Mouse (Mus musculus) cerebellum, adult 9-11 months (tissue): ENCODE results near the gene Nedd9.

Experiments
- DNase-seq: peaks from one replicate; pipeline ENCODE4 v3.0.0; 2022

Gene Nedd9

GRCm38 (mm10) chr13:41408374-41408952, 78.7 kb downstream of the Nedd9 start:
- DNase-seq: no peak

- DNase-seq: no peak
These were observed 82.2 kb downstream of the Nedd9 start for GRCm38 (mm10) chr13:41405009-41405408.

GRCm38 (mm10) chr13:41403838-41404237, 83.3 kb downstream of the Nedd9 start:
- no peak for DNase-seq

- DNase-seq: no peak
These were observed 84.6 kb downstream of the Nedd9 start for GRCm38 (mm10) chr13:41402441-41403003.

- DNase-seq: no peak
These were observed 85.4 kb downstream of the Nedd9 start for GRCm38 (mm10) chr13:41401775-41402174.

GRCm38 (mm10) chr13:41400289-41400688, 86.9 kb downstream of the Nedd9 start:
- no peak for DNase-seq

- no peak for DNase-seq
These were observed 95.0 kb downstream of the Nedd9 start for GRCm38 (mm10) chr13:41392191-41392590.

GRCm38 (mm10) chr13:41390698-41391097, 96.5 kb downstream of the Nedd9 start:
- no peak for DNase-seq

- DNase-seq: no peak
These were observed 100.6 kb downstream of the Nedd9 start for GRCm38 (mm10) chr13:41386581-41386980.

GRCm38 (mm10) chr13:41384896-41385295, 102.3 kb downstream of the Nedd9 start:
- DNase-seq: no peak

GRCm38 (mm10) chr13:41382635-41383034, 104.5 kb downstream of the Nedd9 start:
- no peak for DNase-seq

GRCm38 (mm10) chr13:41381806-41382546, 105.2 kb downstream of the Nedd9 start:
- no peak for DNase-seq

GRCm38 (mm10) chr13:41381041-41381805, 105.9 kb downstream of the Nedd9 start:
- no peak for DNase-seq

- no peak for DNase-seq
These were observed 107.2 kb downstream of the Nedd9 start for GRCm38 (mm10) chr13:41379951-41380465.

- DNase-seq: no peak
These were observed 108.7 kb downstream of the Nedd9 start for GRCm38 (mm10) chr13:41378462-41378861.

GRCm38 (mm10) chr13:41377856-41378255, 109.3 kb downstream of the Nedd9 start:
- no peak for DNase-seq

GRCm38 (mm10) chr13:41377011-41377431, 110.1 kb downstream of the Nedd9 start:
- no peak for DNase-seq

GRCm38 (mm10) chr13:41376111-41376510, 111.1 kb downstream of the Nedd9 start:
- DNase-seq: no peak

GRCm38 (mm10) chr13:41375696-41376095, 111.5 kb downstream of the Nedd9 start:
- DNase-seq: no peak

- DNase-seq: no peak
These were observed 112.3 kb downstream of the Nedd9 start for GRCm38 (mm10) chr13:41374886-41375285.

GRCm38 (mm10) chr13:41372555-41373460, 114.4 kb downstream of the Nedd9 start:
- no peak for DNase-seq

- no peak for DNase-seq
These were observed 115.6 kb downstream of the Nedd9 start for GRCm38 (mm10) chr13:41371547-41371946.
